Mouse (Mus musculus): ENCODE measurements around the gene Mrps27.

Mrps27 gene

DNA sequence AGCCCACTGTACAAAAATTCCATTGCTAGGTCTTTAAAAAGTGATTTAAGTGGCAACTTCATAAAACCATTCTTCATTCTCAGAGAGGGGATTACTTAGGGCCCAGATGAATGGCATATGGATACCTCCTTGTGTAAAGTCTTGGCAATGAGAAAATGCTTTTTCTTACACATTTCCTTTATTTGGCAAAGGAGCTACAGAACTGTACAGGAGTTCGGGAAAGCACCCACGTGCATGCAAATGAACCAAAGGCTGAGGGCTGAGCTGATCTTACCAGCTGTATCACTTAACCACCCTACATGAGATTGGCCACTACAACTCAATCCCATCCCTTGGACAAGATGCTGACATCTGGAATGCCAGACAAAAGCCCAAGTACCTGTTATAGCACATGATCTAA is 95.6 kb downstream of the Mrps27 start:
- DNase-seq (ENCODE audit: low spot score), result no peak

- no peak for DNase-seq (ENCODE audit: low spot score)
Observed at GRCm38 (mm10) chr13:99441700-99442433, 97.3 kb downstream of the Mrps27 start.

GRCm38 (mm10) chr13:99442434-99443249 is 98.1 kb downstream of the Mrps27 start:
- no peak for DNase-seq (ENCODE audit: low spot score)

DNA sequence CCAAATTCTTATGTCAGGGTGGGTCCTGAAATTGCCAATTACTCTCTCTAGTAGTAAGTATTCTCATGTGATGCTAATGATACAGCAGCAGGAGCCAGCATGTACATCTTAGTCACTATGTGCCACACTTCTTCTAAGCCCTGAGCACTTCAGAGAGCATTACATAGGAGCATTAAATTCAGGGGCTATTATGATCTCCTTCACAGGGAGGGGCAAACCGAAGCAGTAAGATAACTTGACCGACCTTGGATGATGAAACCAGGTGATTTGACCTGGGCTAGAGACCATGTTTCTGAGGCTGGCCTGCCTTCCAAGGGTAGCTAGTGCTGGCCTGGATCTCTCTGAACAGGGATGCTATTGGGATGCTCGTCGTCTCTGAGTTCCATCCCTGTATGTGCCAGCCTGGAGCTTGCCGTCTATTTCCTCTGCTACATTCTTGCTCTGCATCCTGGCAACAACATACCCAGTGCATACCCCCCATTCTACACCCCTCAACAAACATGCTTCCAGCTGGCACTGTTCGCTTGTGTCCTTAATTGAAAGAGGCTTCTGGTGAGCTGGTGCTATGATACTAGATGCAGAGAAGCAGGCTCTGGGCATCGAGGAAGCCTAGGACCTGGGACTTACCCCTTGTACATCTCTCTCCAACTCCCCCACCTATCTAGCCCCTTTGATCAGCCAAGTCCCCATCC is 99.0 kb downstream of the Mrps27 start:
- DNase-seq (ENCODE audit: low spot score), result no peak

DNA sequence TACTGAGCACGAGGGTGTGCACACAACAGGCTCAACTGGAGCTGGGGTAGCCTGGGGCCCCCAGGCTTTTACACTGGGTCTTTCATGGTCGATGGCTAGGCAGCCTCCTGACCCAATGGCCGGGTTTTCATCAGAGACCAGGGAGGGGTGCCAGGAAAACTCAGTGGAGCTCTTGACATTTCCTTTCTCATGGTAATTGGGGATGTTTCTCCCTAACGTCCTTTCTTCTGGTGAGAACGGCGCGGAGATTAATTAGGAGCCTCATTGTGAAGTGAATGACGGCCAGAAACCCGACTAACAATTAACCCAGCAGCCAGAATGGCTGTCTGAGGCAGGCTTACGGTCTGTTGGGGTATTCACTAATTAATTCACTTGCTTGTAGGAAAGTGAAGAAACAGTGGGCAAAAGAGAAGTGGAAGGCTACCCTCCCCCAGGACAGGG is 99.9 kb downstream of the Mrps27 start:
- no peak for DNase-seq (ENCODE audit: low spot score)

DNA sequence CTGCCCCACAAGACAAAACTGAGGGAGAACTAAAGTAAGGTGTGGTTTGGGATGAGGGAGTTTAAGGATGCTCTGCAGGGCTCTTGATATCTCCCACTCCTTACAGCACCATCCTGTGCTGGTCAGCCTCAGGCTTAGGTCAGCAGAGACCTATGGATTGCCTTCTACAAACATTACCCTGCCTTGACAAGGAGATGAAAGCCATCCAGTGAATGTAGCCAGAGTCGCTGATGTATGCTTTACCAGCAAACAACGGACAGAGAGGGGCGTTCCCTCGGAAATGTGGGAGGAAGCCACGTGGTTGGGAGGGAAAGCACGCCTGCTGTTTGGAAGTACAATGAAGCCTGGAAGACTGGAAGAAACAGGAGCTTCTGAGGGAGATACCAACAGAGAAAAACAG is 100.3 kb downstream of the Mrps27 start:
- DNase-seq (ENCODE audit: low spot score), result no peak

DNA sequence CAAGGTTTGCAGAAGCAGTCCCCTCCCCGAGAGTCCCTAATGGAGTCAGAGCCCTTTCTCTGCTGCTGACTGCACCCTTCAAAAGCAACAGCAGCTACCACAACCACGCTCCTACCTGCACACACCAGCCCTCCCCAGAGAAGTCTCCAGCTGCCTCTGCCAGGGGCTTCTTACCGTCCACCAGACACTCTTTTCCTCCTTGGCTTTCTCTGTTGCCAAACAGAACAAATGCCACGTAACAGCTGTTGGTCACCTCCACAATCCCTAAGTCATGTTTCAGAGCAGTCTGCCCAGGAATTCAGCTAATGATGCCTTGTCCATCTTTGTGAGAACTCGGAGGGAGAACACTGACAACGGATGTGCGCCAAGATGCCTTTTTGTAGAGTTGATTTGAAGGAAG is 102.4 kb downstream of the Mrps27 start:
- no peak for DNase-seq (ENCODE audit: low spot score)

DNA sequence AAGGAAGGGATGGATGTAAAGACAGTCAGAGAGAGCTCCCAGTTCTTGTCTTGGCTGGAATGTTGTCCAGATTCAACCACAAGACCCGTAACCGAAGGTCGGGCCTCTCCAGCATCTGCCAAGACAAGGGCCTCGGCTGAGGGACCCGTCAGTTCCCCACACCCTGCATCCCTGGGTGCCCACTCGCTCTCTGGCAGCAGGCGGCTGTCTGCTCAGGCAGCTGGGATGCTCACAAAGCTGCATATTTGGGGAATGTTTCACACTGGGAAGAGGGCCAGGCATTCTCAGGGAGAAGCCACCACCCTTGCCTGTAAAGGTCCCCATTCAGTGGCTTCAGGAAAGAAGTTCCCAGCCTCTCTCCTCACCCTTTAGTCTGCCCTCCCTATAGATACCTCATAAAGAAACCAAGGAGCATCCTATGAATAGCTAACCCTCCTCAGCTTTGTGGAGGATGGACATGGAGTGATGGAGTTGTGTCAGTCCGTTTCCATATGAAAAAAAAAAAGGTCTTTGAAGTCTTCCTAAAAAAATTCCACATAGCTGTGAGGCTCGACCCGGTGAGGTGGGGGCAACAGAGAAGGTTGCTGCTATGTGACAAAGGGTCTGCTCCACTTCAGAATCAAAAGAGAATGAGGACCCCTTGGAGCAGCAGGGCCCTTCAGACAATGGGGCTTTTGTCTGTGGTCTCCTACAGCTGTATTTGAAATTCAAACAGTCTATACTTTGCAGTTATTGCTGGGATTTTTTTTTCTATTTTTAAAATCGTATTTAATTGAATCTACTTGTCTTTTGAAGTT is 103.0 kb downstream of the Mrps27 start:
- no peak for DNase-seq (ENCODE audit: low spot score)

GRCm38 (mm10) chr13:99448278-99448677 is 103.7 kb downstream of the Mrps27 start:
- DNase-seq (ENCODE audit: low spot score), result no peak

DNA sequence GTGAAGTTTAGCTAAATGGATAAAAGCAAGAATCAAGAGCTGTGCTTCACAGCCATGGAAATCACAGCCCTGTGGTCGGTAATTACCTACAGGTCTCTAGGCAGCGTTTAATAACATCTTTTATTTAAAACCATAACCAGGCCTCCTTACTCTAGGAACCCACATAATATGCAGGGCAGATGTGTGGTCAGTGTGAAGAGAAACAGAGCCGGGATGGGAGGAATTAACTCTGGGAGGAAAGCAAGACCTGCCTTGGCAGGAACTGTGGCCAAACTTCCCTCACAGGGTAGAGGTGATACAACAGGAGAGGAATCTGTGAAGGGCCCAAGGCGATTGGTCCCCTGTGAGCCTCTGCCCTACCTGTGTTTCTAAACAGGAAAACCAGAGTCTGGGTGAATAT is 105.0 kb downstream of the Mrps27 start:
- DNase-seq (ENCODE audit: low spot score), result no peak

- no peak for DNase-seq (ENCODE audit: low spot score)
Observed at GRCm38 (mm10) chr13:99450766-99451165, 106.2 kb downstream of the Mrps27 start.

GRCm38 (mm10) chr13:99451276-99451675 is 106.7 kb downstream of the Mrps27 start:
- no peak for DNase-seq (ENCODE audit: low spot score)

DNA sequence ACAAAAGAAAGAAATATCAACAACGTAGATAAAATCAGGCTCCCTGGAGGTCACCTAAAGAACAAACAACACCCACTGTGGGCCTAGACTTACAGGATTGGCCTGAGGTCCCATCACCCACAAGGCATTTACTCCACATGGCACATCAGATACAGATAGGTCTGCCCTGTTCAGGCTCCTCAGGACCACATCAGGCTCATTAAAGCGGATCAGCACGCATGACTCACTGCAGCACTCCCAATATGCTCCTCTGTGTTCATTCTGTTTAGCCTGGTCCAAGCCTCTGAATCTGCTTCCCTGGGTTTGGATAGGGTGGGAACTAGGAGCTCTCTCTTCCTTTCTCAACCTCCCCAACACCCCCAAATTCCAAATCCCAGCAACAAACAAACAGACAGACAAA is 107.9 kb downstream of the Mrps27 start:
- DNase-seq (ENCODE audit: low spot score), result no peak

DNA sequence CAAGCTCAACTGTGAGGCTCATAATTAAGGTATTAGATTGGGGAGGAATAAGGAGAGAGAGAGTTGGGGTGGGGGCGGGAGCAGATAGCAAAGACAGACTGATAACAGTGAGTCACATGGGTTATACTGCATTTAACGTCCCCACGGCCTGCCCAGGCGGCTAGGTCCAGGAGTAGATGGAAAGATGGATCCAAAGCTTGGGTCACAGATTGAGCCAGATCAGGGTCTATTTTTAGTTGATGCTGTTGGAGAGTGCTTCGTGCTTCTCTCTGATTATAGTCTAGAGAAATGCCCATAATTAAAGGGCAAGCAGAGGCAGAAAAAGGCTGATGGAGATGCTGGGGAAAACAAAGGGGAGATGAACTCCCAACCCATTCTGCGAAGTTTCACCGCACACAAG is 110.4 kb downstream of the Mrps27 start:
- DNase-seq (ENCODE audit: low spot score), result no peak

- no peak for DNase-seq (ENCODE audit: low spot score)
Observed at GRCm38 (mm10) chr13:99458658-99459386, 114.2 kb downstream of the Mrps27 start.

DNA sequence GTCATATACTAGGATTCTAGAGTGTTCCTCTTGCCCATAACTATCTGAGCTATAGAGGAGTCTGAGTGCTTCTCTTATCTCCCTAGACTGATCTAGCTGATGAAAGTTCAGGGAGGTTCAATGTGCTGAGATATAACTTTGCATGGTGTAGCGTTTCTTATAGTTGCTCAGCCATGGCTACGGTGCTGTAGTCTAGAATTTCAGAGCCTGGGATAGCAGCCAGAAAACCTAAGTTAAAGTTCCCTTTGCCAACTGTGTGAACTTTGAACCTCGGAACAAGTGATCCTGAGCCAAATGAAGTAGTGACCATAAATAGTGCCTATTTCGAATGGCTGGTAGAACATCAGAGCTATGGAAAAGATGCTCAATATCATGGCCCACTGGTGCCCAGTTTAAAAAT is 115.0 kb downstream of the Mrps27 start:
- no peak for DNase-seq (ENCODE audit: low spot score)

GRCm38 (mm10) chr13:99461886-99462285 is 117.3 kb downstream of the Mrps27 start:
- no peak for DNase-seq (ENCODE audit: low spot score)

GRCm38 (mm10) chr13:99464551-99464950 is 120.0 kb downstream of the Mrps27 start:
- no peak for DNase-seq (ENCODE audit: low spot score)

All from urinary bladder, postnatal 25 days (tissue).